Mouse (Mus musculus): Measurements from ENCODE around the gene Fam19a1. TPM values are rescaled to one million over a fixed set of nuclear protein-coding genes. Genes with fewer than 3 reads are reported as not detected.

Fam19a1 gene
- total and polyA plus RNA-seq, 3 experiments = not detected

DNA sequence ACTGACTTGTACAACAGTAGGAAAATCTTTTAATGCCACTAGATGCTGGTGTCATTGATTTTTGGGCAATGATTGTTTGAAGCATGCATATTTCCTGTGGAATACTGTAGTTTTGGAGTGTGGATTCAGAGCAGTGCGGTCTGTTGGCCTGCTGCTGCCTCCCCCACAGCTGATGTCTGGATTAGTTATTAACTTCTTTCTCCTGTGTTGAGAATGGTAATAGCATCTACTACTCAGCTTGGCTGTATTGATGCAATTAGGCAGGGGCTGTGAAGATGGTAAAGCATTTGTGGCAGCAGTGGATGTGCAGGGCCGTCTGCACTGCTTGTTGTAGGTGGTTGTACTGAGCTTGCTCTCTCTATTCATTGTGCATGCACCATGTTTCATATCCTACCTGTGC lies 326.5 kb downstream of the Fam19a1 start:
- no peak overlapping the region for H3K27ac ChIP-seq
- no peak for DNase-seq
- TF ChIP-seq CTCF (IDR thresholded peaks at IDR 0.05) = no peak
- TF ChIP-seq POLR2A (IDR thresholded peaks at IDR 0.05; ENCODE audit: insufficient read depth, low read depth, low read length) = no peak
- no peak for TF ChIP-seq EP300 (IDR thresholded peaks at IDR 0.05; ENCODE audit: insufficient read depth, low read depth, low read length)
- WGBS = 70% methylated on average over 2 of the region's 2 CpGs
- no peaks in the 10 kb centered on the region for H3K27me3 ChIP-seq (ENCODE audit: control insufficient read depth, insufficient read depth, low read length)
- H3K36me3 ChIP-seq (ENCODE audit: control insufficient read depth, insufficient read depth, low read length) = no peaks in the 10 kb centered on the region
- H3K4me1 ChIP-seq (ENCODE audit: control insufficient read depth, insufficient read depth, low read length) = no peaks in the 10 kb centered on the region
- no peaks in the 10 kb centered on the region for H3K79me2 ChIP-seq (replicated peaks; ENCODE audit: control insufficient read depth, insufficient read depth, low read length)
- intact Hi-C loops (cut with DNase I) = no loop called here
- H3K4me3 ChIP-seq = no peak overlapping the region
- H3K9ac ChIP-seq (ENCODE audit: low read depth, low read length) = no peak overlapping the region

DNA sequence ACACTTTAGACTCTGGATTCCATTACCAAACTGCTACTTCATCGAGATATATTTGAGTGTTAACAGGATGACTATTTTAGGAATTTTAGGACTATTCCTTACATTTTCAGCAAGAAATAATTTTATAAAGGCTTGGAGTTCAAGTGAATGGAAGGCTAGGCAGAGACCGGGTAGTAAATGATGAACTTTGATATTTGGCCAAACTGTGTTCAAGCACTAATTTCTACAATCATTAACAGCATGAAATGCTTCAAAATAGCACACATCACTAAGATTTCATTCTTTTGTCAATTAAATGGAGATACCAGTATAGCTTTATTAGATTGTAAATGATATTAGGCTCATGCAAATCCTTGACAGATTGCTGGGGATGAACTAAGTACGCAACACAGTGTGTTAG lies 329.0 kb downstream of the Fam19a1 start:
- Histone ChIP-seq H3K4me1 (ENCODE audit: control insufficient read depth, insufficient read depth, low read length) (no peaks in the 10 kb centered on the region), H3K27me3 (ENCODE audit: control insufficient read depth, insufficient read depth, low read length) (no peaks in the 10 kb centered on the region), H3K36me3 (ENCODE audit: control insufficient read depth, insufficient read depth, low read length) (no peaks in the 10 kb centered on the region), H3K9ac (ENCODE audit: low read depth, low read length) (no peak overlapping the region), H3K27ac (no peak overlapping the region), H3K4me3 (no peak overlapping the region), H3K79me2 (replicated peaks; ENCODE audit: control insufficient read depth, insufficient read depth, low read length) (no peaks in the 10 kb centered on the region)
- intact Hi-C loops (cut with DNase I) = no loop called here
- DNase-seq = no peak
- 82% methylated on average over 3 of the region's 3 CpGs for WGBS
- TF ChIP-seq EP300 (IDR thresholded peaks at IDR 0.05; ENCODE audit: insufficient read depth, low read depth, low read length) = no peak
- no peak for TF ChIP-seq POLR2A (IDR thresholded peaks at IDR 0.05; ENCODE audit: insufficient read depth, low read depth, low read length)
- TF ChIP-seq CTCF (IDR thresholded peaks at IDR 0.05) = no peak

- 68% methylated on average over 4 of the region's 4 CpGs for WGBS
- Histone ChIP-seq H3K36me3 (ENCODE audit: control insufficient read depth, insufficient read depth, low read length) (no peaks in the 10 kb centered on the region), H3K4me1 (ENCODE audit: control insufficient read depth, insufficient read depth, low read length) (no peaks in the 10 kb centered on the region), H3K27me3 (ENCODE audit: control insufficient read depth, insufficient read depth, low read length) (no peaks in the 10 kb centered on the region), H3K9ac (ENCODE audit: low read depth, low read length) (no peak overlapping the region), H3K27ac (no peak overlapping the region), H3K4me3 (no peak overlapping the region), H3K79me2 (replicated peaks; ENCODE audit: control insufficient read depth, insufficient read depth, low read length) (no peaks in the 10 kb centered on the region)
- intact Hi-C loops (cut with DNase I) = no loop called here
- TF ChIP-seq POLR2A (IDR thresholded peaks at IDR 0.05; ENCODE audit: insufficient read depth, low read depth, low read length) (no peak), CTCF (IDR thresholded peaks at IDR 0.05) (no peak), EP300 (IDR thresholded peaks at IDR 0.05; ENCODE audit: insufficient read depth, low read depth, low read length) (no peak)
- no peak for DNase-seq
Observed at GRCm38 (mm10) chr6:96447466-96447865, 334.5 kb downstream of the Fam19a1 start.

GRCm38 (mm10) chr6:96456266-96456665 lies 343.3 kb downstream of the Fam19a1 start:
- H3K4me1 ChIP-seq (ENCODE audit: control insufficient read depth, insufficient read depth, low read length) = no peaks in the 10 kb centered on the region
- intact Hi-C loops (cut with DNase I) = no loop called here
- DNase-seq = no peak
- no peaks in the 10 kb centered on the region for H3K27me3 ChIP-seq (ENCODE audit: control insufficient read depth, insufficient read depth, low read length)
- H3K36me3 ChIP-seq (ENCODE audit: control insufficient read depth, insufficient read depth, low read length) = no peaks in the 10 kb centered on the region
- H3K4me3 ChIP-seq = no peak overlapping the region
- TF ChIP-seq CTCF (IDR thresholded peaks at IDR 0.05) (no peak), POLR2A (IDR thresholded peaks at IDR 0.05; ENCODE audit: insufficient read depth, low read depth, low read length) (no peak), EP300 (IDR thresholded peaks at IDR 0.05; ENCODE audit: insufficient read depth, low read depth, low read length) (no peak)
- no peaks in the 10 kb centered on the region for H3K79me2 ChIP-seq (replicated peaks; ENCODE audit: control insufficient read depth, insufficient read depth, low read length)
- no peak overlapping the region for H3K9ac ChIP-seq (ENCODE audit: low read depth, low read length)
- no peak overlapping the region for H3K27ac ChIP-seq
- WGBS = 70% methylated on average over 1 of the region's 1 CpGs

DNA sequence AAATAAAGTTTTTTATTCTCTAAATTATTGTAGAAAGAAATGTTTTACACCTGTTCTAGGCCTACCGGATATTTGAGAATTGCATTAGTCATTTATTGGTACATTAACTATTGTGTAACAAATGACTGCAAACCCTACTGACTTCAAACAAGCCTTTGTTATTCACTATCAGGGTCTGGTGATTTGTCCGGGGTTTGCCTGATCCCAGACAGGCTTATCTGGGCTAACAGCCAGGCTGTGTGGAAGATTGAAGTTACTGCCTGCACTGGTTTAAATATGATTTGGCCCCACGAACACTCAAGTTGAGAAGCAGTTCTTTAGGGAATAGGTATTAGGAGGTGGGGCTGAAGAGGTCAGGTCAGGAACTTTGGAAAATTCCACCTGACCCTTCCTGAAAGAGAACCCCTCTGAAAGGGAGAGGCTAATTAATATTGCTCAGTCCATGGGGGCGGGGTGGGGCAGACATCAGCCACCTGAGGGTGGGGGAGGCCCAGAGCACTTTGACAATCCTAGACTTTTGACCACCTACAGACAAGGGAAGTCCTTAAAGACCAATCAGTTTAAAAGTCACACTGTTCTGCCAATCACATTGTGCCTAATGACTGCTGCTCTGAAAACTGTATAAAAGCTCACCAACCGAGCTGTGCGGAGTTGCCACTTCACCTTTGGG lies 344.8 kb downstream of the Fam19a1 start:
- intact Hi-C loops (cut with DNase I) = no loop called here

GRCm38 (mm10) chr6:96459041-96459440 lies 346.1 kb downstream of the Fam19a1 start:
- intact Hi-C loops (cut with DNase I) = no loop called here
- 70% methylated on average over 4 of the region's 4 CpGs for WGBS

More for the DNA sequence above, 344.8 kb downstream of the Fam19a1 start:
- no peaks in the 10 kb centered on the region for H3K79me2 ChIP-seq (replicated peaks; ENCODE audit: control insufficient read depth, insufficient read depth, low read length)
- TF ChIP-seq CTCF (IDR thresholded peaks at IDR 0.05) = no peak
- no peak for TF ChIP-seq POLR2A (IDR thresholded peaks at IDR 0.05; ENCODE audit: insufficient read depth, low read depth, low read length)
- TF ChIP-seq EP300 (IDR thresholded peaks at IDR 0.05; ENCODE audit: insufficient read depth, low read depth, low read length) = no peak
- no peak overlapping the region for H3K9ac ChIP-seq (ENCODE audit: low read depth, low read length)
- no peak overlapping the region for H3K4me3 ChIP-seq
- WGBS = 56% methylated on average over 6 of the region's 6 CpGs
- H3K36me3 ChIP-seq (ENCODE audit: control insufficient read depth, insufficient read depth, low read length) = no peaks in the 10 kb centered on the region
- no peaks in the 10 kb centered on the region for H3K4me1 ChIP-seq (ENCODE audit: control insufficient read depth, insufficient read depth, low read length)
- H3K27me3 ChIP-seq (ENCODE audit: control insufficient read depth, insufficient read depth, low read length) = no peaks in the 10 kb centered on the region
- no peak overlapping the region for H3K27ac ChIP-seq
- DNase-seq = no peak

More at GRCm38 (mm10) chr6:96459041-96459440, 346.1 kb downstream of the Fam19a1 start:
- H3K79me2 ChIP-seq (replicated peaks; ENCODE audit: control insufficient read depth, insufficient read depth, low read length) = no peaks in the 10 kb centered on the region
- no peak overlapping the region for H3K4me3 ChIP-seq
- DNase-seq = no peak
- no peaks in the 10 kb centered on the region for H3K36me3 ChIP-seq (ENCODE audit: control insufficient read depth, insufficient read depth, low read length)
- no peaks in the 10 kb centered on the region for H3K27me3 ChIP-seq (ENCODE audit: control insufficient read depth, insufficient read depth, low read length)
- H3K9ac ChIP-seq (ENCODE audit: low read depth, low read length) = no peak overlapping the region
- H3K27ac ChIP-seq = no peak overlapping the region
- no peaks in the 10 kb centered on the region for H3K4me1 ChIP-seq (ENCODE audit: control insufficient read depth, insufficient read depth, low read length)
- no peak for TF ChIP-seq CTCF (IDR thresholded peaks at IDR 0.05)
- no peak for TF ChIP-seq EP300 (IDR thresholded peaks at IDR 0.05; ENCODE audit: insufficient read depth, low read depth, low read length)
- TF ChIP-seq POLR2A (IDR thresholded peaks at IDR 0.05; ENCODE audit: insufficient read depth, low read depth, low read length) = no peak

Data from heart, adult 2 months (tissue).